Mouse (Mus musculus) E14TG2a.4 (cell line): ENCODE results near the gene 7420426K07Rik.

ENCODE experiments used
- CTCF ChIP-seq: conservative IDR thresholded peaks from 2 replicates; pipeline ENCODE4 v1.5.1; 2014; ENCODE audit warnings: low read length
- NANOG ChIP-seq: IDR thresholded peaks from 2 replicates; pipeline ENCODE4 v1.6.1; 2014; ENCODE audit warnings: borderline replicate concordance, low read length, mixed read lengths

DNA sequence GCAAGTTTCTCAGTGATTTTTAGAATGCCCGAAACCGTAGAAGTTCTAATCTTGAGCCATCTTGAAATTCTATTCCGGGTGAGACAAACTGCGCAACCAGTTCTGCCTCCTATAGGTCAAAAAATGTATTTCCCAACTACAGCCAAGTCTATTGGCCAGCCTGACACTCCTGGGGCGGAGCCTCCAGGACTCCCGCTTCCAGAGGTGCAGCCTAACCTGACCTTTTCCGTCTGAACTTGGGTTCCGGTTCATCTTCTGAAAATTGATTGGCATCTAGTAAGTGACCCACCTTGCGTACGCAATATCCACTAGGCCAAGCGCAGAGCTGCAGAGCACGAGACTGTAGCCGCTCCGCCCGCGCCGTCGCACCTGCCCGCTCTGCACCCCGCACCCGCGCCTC lies 38.3 kb upstream of the 7420426K07Rik start, which contains the start of gene Prr23a3:
- TF ChIP-seq CTCF (peak; percentile 26), NANOG (no peak)
